Mouse (Mus musculus): ENCODE measurements around the gene Rnf20.

DNA sequence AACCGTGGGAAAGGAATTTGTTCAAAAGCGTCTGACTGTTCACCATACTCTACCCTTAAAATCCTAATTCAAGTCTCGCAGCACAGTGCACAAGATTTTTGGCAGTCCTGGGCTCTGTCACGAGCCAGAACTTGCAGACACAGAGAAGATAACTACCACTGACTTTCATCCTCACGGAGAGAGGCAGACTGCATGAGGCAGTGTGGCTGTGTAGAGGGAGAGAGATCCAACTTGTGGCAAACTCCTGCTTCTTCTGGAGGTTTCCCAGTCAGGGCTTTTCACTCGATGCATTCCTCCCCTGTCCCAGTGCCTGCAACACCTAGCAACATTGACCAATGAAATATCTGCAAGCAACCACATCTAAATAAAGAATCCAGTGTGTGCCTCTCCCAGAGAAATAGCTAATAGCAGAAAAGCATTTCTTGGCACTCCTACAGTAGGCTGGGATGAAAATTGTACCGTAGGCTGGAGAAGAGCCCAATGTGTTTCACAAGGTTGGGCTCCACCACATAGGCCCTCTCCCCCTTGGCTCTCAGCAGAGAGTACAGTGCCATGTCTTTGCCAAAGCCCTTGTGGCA lies 46.2 kb upstream of the Rnf20 start:
- TF ChIP-seq GATA1 (IDR thresholded peaks at IDR 0.05; ENCODE audit: borderline replicate concordance, low read length) = no peak
- TF ChIP-seq FLI1 (IDR thresholded peaks at IDR 0.05; ENCODE audit: low read length) = no peak

Data from megakaryocyte, embryonic 14.5 days (primary cell).